In the genomic region with DNA sequence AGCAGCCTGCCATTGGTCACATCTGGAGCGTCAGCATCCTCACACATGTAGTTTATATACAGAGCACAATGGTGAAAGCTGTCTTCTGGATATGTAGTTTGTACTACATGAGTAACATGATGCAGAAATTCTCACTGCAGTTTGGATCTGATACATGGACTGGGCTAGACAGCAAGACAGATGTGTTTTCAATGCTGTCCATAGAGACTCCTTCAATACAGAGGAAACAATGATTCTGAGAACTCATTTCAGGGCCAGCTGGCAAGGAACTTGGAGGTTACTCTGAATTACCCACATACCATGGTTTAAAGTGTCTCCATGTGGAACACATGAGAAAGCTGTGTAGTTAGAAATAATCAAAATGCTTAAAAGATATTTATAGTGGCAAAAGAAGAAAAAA, we compare ENCODE assay signal across 29 mouse cellular contexts.
"Had no signal": no experiment of that assay in that cellular context is flagged by ENCODE, and none has a peak within 500 bp of the region (broad histone marks: within the 10 kb centered on the region; RNA-seq: fewer than 3 reads in every experiment).

No protein-coding gene starts in this region.

- H3K36me3 ChIP-seq: heart, embryonic 13.5 days; heart, embryonic 15.5 days; hindbrain, embryonic 13.5 days; hindbrain, embryonic 15.5 days; kidney, embryonic 15.5 days; limb, embryonic 12.5 days; liver, embryonic 13.5 days; liver, embryonic 15.5 days had no signal

- ATAC-seq: hindbrain, postnatal 0 days; intestine, embryonic 16.5 days; liver, postnatal 0 days had no signal

- H3K4me3 ChIP-seq: gastrocnemius, adult 2 months; heart, adult 2 months; heart, embryonic 13.5 days; heart, embryonic 15.5 days; hindbrain, embryonic 13.5 days; hindbrain, embryonic 15.5 days; kidney, embryonic 15.5 days; limb, embryonic 12.5 days; liver, embryonic 13.5 days; liver, embryonic 15.5 days had no signal

- H3K9ac ChIP-seq: heart, embryonic 13.5 days; heart, embryonic 15.5 days; hindbrain, embryonic 13.5 days; hindbrain, embryonic 15.5 days; kidney, embryonic 15.5 days; limb, embryonic 12.5 days; liver, embryonic 13.5 days; liver, embryonic 15.5 days; liver, postnatal 0 days had no signal

- DNase-seq: gastrocnemius, adult 2 months; gastrocnemius, postnatal 10 days; gastrocnemius, postnatal 25 days; heart, adult 11 months; heart, adult 2 months; heart, postnatal 14 days; heart, postnatal 36 days; kidney, adult 11 months; kidney, adult 2 months; kidney, adult 9 months; kidney, postnatal 25 days; layer of hippocampus, adult 9-11 months; layer of hippocampus, postnatal 36 days; left cerebral cortex, postnatal 4 days; liver; liver, embryonic 13.5 days; liver, postnatal 0 days had no signal

- H3K4me1 ChIP-seq: heart, embryonic 13.5 days; heart, embryonic 15.5 days; hindbrain, embryonic 13.5 days; hindbrain, embryonic 15.5 days; kidney, embryonic 15.5 days; limb, embryonic 12.5 days; liver, embryonic 13.5 days; liver, embryonic 15.5 days had no signal

- H3K27ac ChIP-seq: gastrocnemius, adult 2 months; heart, adult 2 months; heart, embryonic 13.5 days; heart, embryonic 15.5 days; hindbrain, embryonic 13.5 days; hindbrain, embryonic 15.5 days; hindbrain, postnatal 0 days; kidney, embryonic 15.5 days; kidney, postnatal 0 days; limb, embryonic 12.5 days; liver, embryonic 13.5 days; liver, embryonic 15.5 days had no signal

- H3K4me2 ChIP-seq: heart, embryonic 11.5 days; heart, embryonic 13.5 days; heart, embryonic 15.5 days; hindbrain, embryonic 13.5 days; hindbrain, embryonic 15.5 days; kidney, embryonic 15.5 days; limb, embryonic 12.5 days; liver, embryonic 11.5 days; liver, embryonic 13.5 days; liver, embryonic 15.5 days had no signal

- H3K27me3 ChIP-seq: heart, embryonic 13.5 days; heart, embryonic 15.5 days; hindbrain, embryonic 13.5 days; hindbrain, embryonic 15.5 days; kidney, embryonic 15.5 days; limb, embryonic 12.5 days; liver, embryonic 13.5 days; liver, embryonic 15.5 days had no signal

- H3K9me3 ChIP-seq: heart, embryonic 13.5 days; heart, embryonic 15.5 days; hindbrain, embryonic 13.5 days; hindbrain, embryonic 15.5 days; kidney, embryonic 15.5 days; limb, embryonic 12.5 days; liver, embryonic 13.5 days; liver, embryonic 15.5 days had no signal
